Mouse (Mus musculus): ENCODE measurements around the gene Tprn. TPM values are rescaled to one million over a fixed set of nuclear protein-coding genes. Genes with fewer than 3 reads are reported as not detected.

The Tprn gene
- 15.6 and 15.9 TPM in 2 replicates for polyA plus RNA-seq (2015; fragmentation: Nextera tagmentation; extraction: Ambion mirVana)

DNA sequence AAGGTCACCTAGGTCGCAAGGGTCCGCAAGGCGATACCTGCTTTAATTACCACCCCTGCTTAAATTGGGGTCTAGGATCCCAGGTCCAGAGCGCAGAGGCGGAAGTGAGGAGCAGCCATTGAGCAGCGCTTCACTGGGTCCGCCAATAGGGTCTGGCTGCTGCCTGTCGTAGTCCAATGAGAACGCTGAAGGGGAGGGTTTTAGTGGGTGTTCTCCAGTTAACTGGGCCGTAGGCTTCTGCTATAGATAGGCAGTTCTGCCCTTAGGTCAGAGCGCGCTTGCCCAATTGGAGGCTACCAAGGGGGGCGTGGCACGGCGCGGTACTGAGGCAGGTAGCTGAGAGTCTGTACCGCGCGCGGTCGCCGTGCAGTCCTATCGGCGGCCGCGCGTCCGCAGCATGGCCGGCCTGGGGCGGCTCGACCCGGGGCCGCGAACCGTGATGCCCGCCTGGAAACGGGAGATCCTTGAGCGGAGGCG lies at the start of gene Tprn:
Tprn (plus strand) TSS at position 328 of the 477 bp plus-strand sequence.
- ATAC-seq, result peak; percentile 99
- H3K4me3 ChIP-seq (ENCODE audit: low read depth, low read length), result peak within 1 kb of the TSS; percentile 85

GRCm38 (mm10) chr2:25213266-25213865 lies 49.1 kb upstream of the Tprn start:
- no peak for ATAC-seq
- no peak overlapping the region for H3K27ac ChIP-seq (ENCODE audit: low read length)
- H3K9ac ChIP-seq (ENCODE audit: low read depth, low read length), result no peak overlapping the region
- H3K4me2 ChIP-seq (ENCODE audit: low read length), result no peak overlapping the region
- no peaks in the 10 kb centered on the region for H3K9me3 ChIP-seq (replicated peaks; ENCODE audit: control insufficient read depth, low read length, poor library complexity, severe bottlenecking)
- no peak overlapping the region for H3K4me3 ChIP-seq (ENCODE audit: low read depth, low read length)
- H3K4me1 ChIP-seq (ENCODE audit: control insufficient read depth, insufficient read depth, low read length), result peaks cover 25% of the 10 kb centered on the region
- H3K27me3 ChIP-seq (ENCODE audit: control insufficient read depth, insufficient read depth, low read depth, low read length), result no peaks in the 10 kb centered on the region
- whole genome bisulfite sequencing, result 72% methylated on average over 21 of the region's 23 CpGs
- no peaks in the 10 kb centered on the region for H3K36me3 ChIP-seq (ENCODE audit: control insufficient read depth, insufficient read depth, low read length)

More for the DNA sequence above, at the start of gene Tprn:
- under 1% methylated on average over 39 of the region's 39 CpGs for WGBS
- H3K36me3 ChIP-seq (ENCODE audit: control insufficient read depth, insufficient read depth, low read length), result no peaks in the 10 kb centered on the region
- peak within 1 kb of the TSS; percentile 78 for H3K27ac ChIP-seq (ENCODE audit: low read length)
- H3K4me2 ChIP-seq (ENCODE audit: low read length), result peak within 1 kb of the TSS; percentile 100
- H3K9me3 ChIP-seq (replicated peaks; ENCODE audit: control insufficient read depth, low read length, poor library complexity, severe bottlenecking), result no peaks in the 10 kb centered on the region
- H3K9ac ChIP-seq (ENCODE audit: low read depth, low read length), result peak within 1 kb of the TSS; percentile 81
- peaks cover 6% of the 10 kb centered on the region for H3K27me3 ChIP-seq (ENCODE audit: control insufficient read depth, insufficient read depth, low read depth, low read length)
- H3K4me1 ChIP-seq (ENCODE audit: control insufficient read depth, insufficient read depth, low read length), result peaks cover 52% of the 10 kb centered on the region

GRCm38 (mm10) chr2:25214444-25214843 lies 48.0 kb upstream of the Tprn start, which contains the start of gene Stpg3:
Stpg3 (minus strand) TSS chr2:25214637.
- Histone ChIP-seq H3K27ac (ENCODE audit: low read length) (no peak within 1 kb of the TSS), H3K36me3 (ENCODE audit: control insufficient read depth, insufficient read depth, low read length) (no peaks in the 10 kb centered on the region), H3K4me2 (ENCODE audit: low read length) (no peak within 1 kb of the TSS), H3K9ac (ENCODE audit: low read depth, low read length) (no peak within 1 kb of the TSS), H3K4me1 (ENCODE audit: control insufficient read depth, insufficient read depth, low read length) (peaks cover 16% of the 10 kb centered on the region), H3K4me3 (ENCODE audit: low read depth, low read length) (no peak within 1 kb of the TSS), H3K27me3 (ENCODE audit: control insufficient read depth, insufficient read depth, low read depth, low read length) (no peaks in the 10 kb centered on the region), H3K9me3 (replicated peaks; ENCODE audit: control insufficient read depth, low read length, poor library complexity, severe bottlenecking) (no peaks in the 10 kb centered on the region)
- no peak for ATAC-seq
- WGBS, result 67% methylated on average over 3 of the region's 3 CpGs

DNA sequence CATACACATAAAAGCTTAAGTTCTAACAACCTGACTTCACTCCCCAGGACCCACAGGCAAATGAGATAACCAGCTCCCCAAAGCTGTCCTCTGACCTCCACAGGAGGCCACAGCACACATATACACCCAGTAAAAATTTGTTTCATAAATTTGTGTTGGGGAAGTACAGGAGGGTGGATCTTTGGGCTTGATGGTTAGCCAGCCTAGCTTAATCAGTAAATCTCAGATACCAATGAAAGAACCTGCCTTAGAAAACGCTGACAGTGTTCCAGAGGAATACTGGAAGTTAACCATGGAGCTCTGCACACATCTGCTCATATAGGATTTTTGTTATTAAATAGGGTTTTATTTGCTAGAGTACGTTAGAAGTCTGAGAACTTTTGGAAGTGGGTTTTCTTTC lies 44.8 kb upstream of the Tprn start:
- no peaks in the 10 kb centered on the region for H3K36me3 ChIP-seq (ENCODE audit: control insufficient read depth, insufficient read depth, low read length)
- ATAC-seq, result no peak
- WGBS, result 71% methylated on average over 2 of the region's 2 CpGs
- no peak overlapping the region for H3K9ac ChIP-seq (ENCODE audit: low read depth, low read length)
- H3K9me3 ChIP-seq (replicated peaks; ENCODE audit: control insufficient read depth, low read length, poor library complexity, severe bottlenecking), result no peaks in the 10 kb centered on the region
- H3K4me3 ChIP-seq (ENCODE audit: low read depth, low read length), result no peak overlapping the region
- H3K27me3 ChIP-seq (ENCODE audit: control insufficient read depth, insufficient read depth, low read depth, low read length), result no peaks in the 10 kb centered on the region
- no peak overlapping the region for H3K27ac ChIP-seq (ENCODE audit: low read length)
- no peak overlapping the region for H3K4me2 ChIP-seq (ENCODE audit: low read length)
- H3K4me1 ChIP-seq (ENCODE audit: control insufficient read depth, insufficient read depth, low read length), result no peaks in the 10 kb centered on the region

DNA sequence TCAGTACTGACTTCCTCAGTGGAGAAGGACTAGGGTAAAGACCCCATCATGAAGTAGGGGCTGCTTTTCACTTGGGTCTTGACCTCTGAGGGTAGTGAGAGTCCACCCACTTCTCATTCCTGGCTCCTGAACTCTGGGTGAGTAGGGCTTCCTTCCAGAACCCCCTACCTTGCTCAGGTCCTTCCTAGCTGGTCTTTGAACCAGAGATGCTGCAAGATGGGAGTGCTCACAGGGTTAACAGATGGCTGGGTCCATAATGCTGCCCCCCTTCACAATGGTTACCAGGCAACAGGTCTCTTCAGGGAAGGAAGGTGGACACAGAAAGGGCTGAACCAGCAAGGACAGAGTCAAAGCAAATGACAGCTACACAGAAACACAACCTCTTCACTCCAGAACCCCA lies 44.0 kb upstream of the Tprn start, which contains the start of gene Fam166a:
Fam166a (plus strand) TSS at position 301 of the 400 bp plus-strand sequence.
- Histone ChIP-seq H3K4me3 (ENCODE audit: low read depth, low read length) (no peak within 1 kb of the TSS), H3K9me3 (replicated peaks; ENCODE audit: control insufficient read depth, low read length, poor library complexity, severe bottlenecking) (no peaks in the 10 kb centered on the region), H3K4me1 (ENCODE audit: control insufficient read depth, insufficient read depth, low read length) (peaks cover 3% of the 10 kb centered on the region), H3K27ac (ENCODE audit: low read length) (no peak within 1 kb of the TSS), H3K4me2 (ENCODE audit: low read length) (no peak within 1 kb of the TSS), H3K27me3 (ENCODE audit: control insufficient read depth, insufficient read depth, low read depth, low read length) (no peaks in the 10 kb centered on the region), H3K9ac (ENCODE audit: low read depth, low read length) (no peak within 1 kb of the TSS), H3K36me3 (ENCODE audit: control insufficient read depth, insufficient read depth, low read length) (no peaks in the 10 kb centered on the region)
- no peak for ATAC-seq

DNA sequence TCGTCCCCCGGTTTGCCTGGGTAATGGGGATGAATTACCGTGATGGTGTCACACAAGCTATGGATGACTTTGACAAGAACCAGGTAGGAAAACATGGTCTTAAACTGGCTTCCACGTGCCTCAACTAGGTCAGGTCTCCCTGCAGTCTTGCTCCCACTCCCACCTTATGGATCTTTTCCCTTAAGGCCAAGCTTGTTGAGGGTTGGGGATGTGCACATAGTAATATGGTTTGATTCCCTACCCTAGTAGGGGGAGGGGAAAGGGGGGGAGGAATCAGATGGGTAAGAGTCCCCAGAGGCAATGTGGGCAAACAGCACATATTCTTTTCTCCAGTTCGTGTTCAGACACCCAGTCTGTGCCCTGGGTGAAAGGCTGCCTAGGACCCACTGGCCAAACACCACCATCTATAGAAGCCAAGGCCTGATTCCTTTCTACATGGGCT lies 41.1 kb upstream of the Tprn start:
- no peak overlapping the region for H3K27ac ChIP-seq (ENCODE audit: low read length)
- ATAC-seq, result no peak
- H3K36me3 ChIP-seq (ENCODE audit: control insufficient read depth, insufficient read depth, low read length), result no peaks in the 10 kb centered on the region
- H3K9me3 ChIP-seq (replicated peaks; ENCODE audit: control insufficient read depth, low read length, poor library complexity, severe bottlenecking), result no peaks in the 10 kb centered on the region
- H3K4me2 ChIP-seq (ENCODE audit: low read length), result no peak overlapping the region
- no peak overlapping the region for H3K9ac ChIP-seq (ENCODE audit: low read depth, low read length)
- peaks cover 11% of the 10 kb centered on the region for H3K4me1 ChIP-seq (ENCODE audit: control insufficient read depth, insufficient read depth, low read length)
- H3K27me3 ChIP-seq (ENCODE audit: control insufficient read depth, insufficient read depth, low read depth, low read length), result no peaks in the 10 kb centered on the region
- no peak overlapping the region for H3K4me3 ChIP-seq (ENCODE audit: low read depth, low read length)
- 75% methylated on average over 5 of the region's 5 CpGs for WGBS

- H3K9ac ChIP-seq (ENCODE audit: low read depth, low read length), result peak overlapping the region; percentile 86
- no peaks in the 10 kb centered on the region for H3K9me3 ChIP-seq (replicated peaks; ENCODE audit: control insufficient read depth, low read length, poor library complexity, severe bottlenecking)
- peak; percentile 32 for ATAC-seq
- H3K27ac ChIP-seq (ENCODE audit: low read length), result peak overlapping the region; percentile 88
- H3K4me3 ChIP-seq (ENCODE audit: low read depth, low read length), result peak overlapping the region; percentile 84
- WGBS, result 2% methylated on average over 51 of the region's 53 CpGs
- H3K27me3 ChIP-seq (ENCODE audit: control insufficient read depth, insufficient read depth, low read depth, low read length), result no peaks in the 10 kb centered on the region
- peaks cover 14% of the 10 kb centered on the region for H3K4me1 ChIP-seq (ENCODE audit: control insufficient read depth, insufficient read depth, low read length)
- H3K4me2 ChIP-seq (ENCODE audit: low read length), result peak overlapping the region; percentile 97
- H3K36me3 ChIP-seq (ENCODE audit: control insufficient read depth, insufficient read depth, low read length), result no peaks in the 10 kb centered on the region
These were observed 38.5 kb upstream of the Tprn start for GRCm38 (mm10) chr2:25223681-25224491.

- Histone ChIP-seq H3K4me3 (ENCODE audit: low read depth, low read length) (peak within 1 kb of the TSS; percentile 84), H3K9ac (ENCODE audit: low read depth, low read length) (peak within 1 kb of the TSS; percentile 86), H3K27me3 (ENCODE audit: control insufficient read depth, insufficient read depth, low read depth, low read length) (no peaks in the 10 kb centered on the region), H3K36me3 (ENCODE audit: control insufficient read depth, insufficient read depth, low read length) (no peaks in the 10 kb centered on the region), H3K4me2 (ENCODE audit: low read length) (peak within 1 kb of the TSS; percentile 97), H3K4me1 (ENCODE audit: control insufficient read depth, insufficient read depth, low read length) (peaks cover 15% of the 10 kb centered on the region), H3K27ac (ENCODE audit: low read length) (peak within 1 kb of the TSS; percentile 97), H3K9me3 (replicated peaks; ENCODE audit: control insufficient read depth, low read length, poor library complexity, severe bottlenecking) (no peaks in the 10 kb centered on the region)
- no peak for ATAC-seq
- WGBS, result 0% methylated on average over 17 of the region's 17 CpGs
These were observed 38.0 kb upstream of the Tprn start, which contains the start of gene Tubb4b for GRCm38 (mm10) chr2:25224492-25224765. Tubb4b (minus strand) TSS chr2:25224702.
